Mouse (Mus musculus): ENCODE results near the gene Tec.

DNA sequence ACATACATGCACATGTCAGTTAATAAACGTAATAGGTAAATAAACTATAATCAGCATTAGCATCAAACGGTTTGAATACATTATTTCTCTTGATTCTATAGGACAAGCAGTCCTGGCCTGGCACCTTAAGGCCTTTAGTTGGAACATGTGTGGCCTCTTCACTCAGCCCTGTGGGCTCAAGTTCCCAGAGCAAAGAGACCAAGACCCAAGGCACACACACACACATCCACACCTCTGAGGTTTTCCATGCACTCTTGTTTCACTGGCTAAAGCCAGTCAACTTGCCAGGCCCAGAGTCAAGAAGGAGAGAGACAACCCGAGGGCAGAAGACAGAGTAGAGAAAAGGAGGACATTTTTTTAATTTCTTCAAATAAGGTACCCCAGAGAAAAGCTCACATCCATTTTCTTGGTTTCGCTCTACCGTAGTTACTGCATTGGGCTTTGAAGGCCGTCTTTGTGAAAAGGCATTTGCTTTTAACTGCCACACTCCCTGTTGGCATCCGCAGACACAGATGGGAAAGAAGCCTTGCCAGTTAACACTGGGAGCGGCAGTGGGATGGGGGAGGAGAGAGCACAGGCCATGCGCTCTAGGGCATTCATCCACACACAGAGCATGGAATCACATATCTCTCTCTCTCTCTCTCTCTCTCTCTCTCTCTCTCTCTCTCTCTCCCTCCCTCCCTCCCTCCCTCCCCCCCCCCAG is 22.2 kb downstream of the Tec start:
- TF ChIP-seq POLR2A (IDR thresholded peaks at IDR 0.05; ENCODE audit: low read depth, low read length) (no peak), KAT2A (IDR thresholded peaks at IDR 0.05; ENCODE audit: insufficient replicate concordance, low read length) (no peak), CTCF (conservative IDR thresholded peaks at IDR 0.05 in 1 of 2, IDR thresholded peaks at IDR 0.05 in 1 of 2; ENCODE audit: low read depth in 2 of 2, low read length in 2 of 2) (no peak), EP300 (IDR thresholded peaks at IDR 0.05; ENCODE audit: low read length) (no peak), JUN (IDR thresholded peaks at IDR 0.05; ENCODE audit: insufficient read depth, low read depth, low read length) (no peak), RCOR1 (conservative IDR thresholded peaks at IDR 0.05; ENCODE audit: low read depth, low read length) (no peak), BHLHE40 (IDR thresholded peaks at IDR 0.05; ENCODE audit: low read depth, low read length) (no peak), ZNF384 (IDR thresholded peaks at IDR 0.05; ENCODE audit: low read depth, low read length) (no peak), SIN3A (IDR thresholded peaks at IDR 0.05; ENCODE audit: low read length) (no peak)

All from CH12.LX (cell line).